Mouse (Mus musculus) cortical plate, adult 2 months (tissue): ENCODE results near the gene Nrarp. TPM values are rescaled to one million over a fixed set of nuclear protein-coding genes. Genes with fewer than 3 reads are reported as not detected.

Experiments used
- H3K27ac ChIP-seq: fragments of 200-500 bp; 2 replicates; pipeline ENCODE4 v1.5.1; 2012; ENCODE audit warnings: low read length, control low read depth, inconsistent platforms; ENCODE audit not compliant: insufficient read depth
- H3K4me1 ChIP-seq: fragments of 200-500 bp; 2 replicates; pipeline ENCODE4 v1.6.1; 2011; ENCODE audit warnings: low read length; ENCODE audit not compliant: control insufficient read depth, insufficient read depth
- H3K4me3 ChIP-seq: fragments of 200-500 bp; 2 replicates; pipeline ENCODE4 v1.5.1; 2011; ENCODE audit warnings: mild to moderate bottlenecking, low read length, control low read depth; ENCODE audit not compliant: insufficient read depth
- CTCF ChIP-seq: fragments of 200-500 bp; IDR thresholded peaks from 2 replicates; pipeline ENCODE4 v1.5.1; 2011; ENCODE audit warnings: mild to moderate bottlenecking, control low read depth, low read length; ENCODE audit not compliant: insufficient read depth; ENCODE audit errors: extremely low read depth
- POLR2A ChIP-seq: fragments of 200-500 bp; IDR thresholded peaks from 2 replicates; pipeline ENCODE4 v1.6.1; 2011; ENCODE audit warnings: mild to moderate bottlenecking, low read length, control low read depth; ENCODE audit not compliant: insufficient read depth; ENCODE audit errors: extremely low read depth
- polyA plus RNA-seq: library from polyadenylated mRNA; depleted of rRNA; stranded (reverse); fragments of >200 nt; gene quantifications from 2 replicates; pipeline ENCODE4 v1.2.3, GENCODE M21; 2012

Gene Nrarp
- polyA plus RNA-seq, 1 experiment = 24.2 TPM

DNA sequence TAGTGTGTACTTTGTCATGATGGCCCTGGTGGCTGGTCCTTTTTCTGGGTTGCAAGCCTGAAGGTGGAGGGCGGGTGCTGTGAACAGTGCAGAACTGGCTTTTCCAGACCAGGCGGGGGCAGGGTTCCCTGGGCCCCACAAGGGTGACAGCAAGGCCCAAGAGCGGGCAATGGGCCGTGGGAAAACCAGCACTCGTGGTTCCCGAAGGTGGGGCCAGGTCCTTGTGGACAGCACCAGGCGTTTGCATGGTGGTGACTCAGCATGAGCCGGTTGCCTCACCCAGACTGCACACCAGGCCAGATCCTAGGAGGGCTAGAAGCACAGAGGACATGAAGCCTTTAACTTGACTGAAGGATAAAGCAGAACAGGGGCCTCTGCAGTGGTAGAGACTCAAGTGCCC is 7.9 kb upstream of the Nrarp start:
- H3K4me3 ChIP-seq = no peak overlapping the region
- no peak for TF ChIP-seq POLR2A
- TF ChIP-seq CTCF = no peak
- no peak overlapping the region for H3K27ac ChIP-seq
- peaks cover 5% of the 10 kb centered on the region for H3K4me1 ChIP-seq

DNA sequence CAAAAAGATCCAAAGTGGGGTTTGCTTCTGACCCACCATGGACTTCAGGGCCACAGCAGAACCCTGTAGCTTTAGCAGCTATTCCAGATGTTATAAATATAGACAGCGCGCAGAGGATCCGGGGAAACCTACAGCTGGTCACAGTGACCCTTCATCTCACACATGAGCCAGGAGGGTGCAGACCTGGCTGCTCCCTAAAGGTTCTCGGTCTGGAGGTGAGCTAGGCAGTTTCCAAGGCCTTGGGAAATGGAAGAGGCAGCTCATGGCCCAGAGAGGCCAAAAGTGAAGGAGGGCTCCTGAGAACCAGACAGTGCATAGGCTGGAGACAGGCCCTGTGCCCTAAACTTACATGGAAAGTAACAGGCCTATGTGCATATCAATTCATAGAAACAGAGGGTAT is 6.7 kb upstream of the Nrarp start:
- Histone ChIP-seq H3K27ac (no peak overlapping the region), H3K4me1 (peaks cover 8% of the 10 kb centered on the region), H3K4me3 (no peak overlapping the region)
- TF ChIP-seq CTCF (no peak), POLR2A (no peak)

DNA sequence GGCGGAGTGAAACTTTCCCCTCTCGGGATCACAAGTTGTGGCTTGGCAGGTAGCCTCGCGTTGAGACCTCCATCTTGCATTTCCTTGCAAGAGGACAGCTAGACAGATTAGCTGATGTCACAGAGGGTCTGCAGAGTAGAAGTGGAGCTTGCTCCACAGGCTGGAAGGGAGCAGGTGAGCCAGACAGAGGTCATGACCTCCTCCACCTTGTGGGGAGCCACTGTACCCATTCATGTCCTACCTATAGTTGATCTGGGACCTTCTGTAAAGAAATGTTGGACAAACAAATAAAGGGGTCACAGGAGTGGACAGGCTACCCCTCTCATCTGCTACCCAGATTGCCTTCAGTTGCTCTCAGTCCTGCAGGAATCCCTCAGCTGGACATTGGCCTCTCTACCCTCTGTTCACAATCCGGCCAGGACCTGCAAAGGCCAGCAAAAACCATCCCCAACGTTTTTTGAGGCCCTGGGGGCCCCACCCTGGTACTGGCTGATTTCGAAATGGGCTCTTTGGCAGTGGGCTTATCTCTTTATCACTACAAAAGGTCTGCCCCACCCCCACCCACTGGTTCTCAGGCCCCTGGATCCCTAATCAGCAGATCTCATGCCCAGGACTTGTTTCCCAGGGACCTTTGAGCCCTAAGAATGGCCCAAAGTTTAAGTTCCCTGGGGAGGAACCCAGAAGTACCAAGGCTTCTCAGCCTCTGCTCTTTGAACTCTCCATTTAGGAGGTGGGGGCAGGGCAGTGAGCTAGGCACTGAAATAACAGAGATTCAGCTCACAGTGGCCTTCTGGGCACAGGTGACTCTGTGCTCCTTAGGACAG is 5.5 kb upstream of the Nrarp start:
- H3K4me3 ChIP-seq = no peak overlapping the region
- peaks cover 8% of the 10 kb centered on the region for H3K4me1 ChIP-seq
- H3K27ac ChIP-seq = no peak overlapping the region
- no peak for TF ChIP-seq CTCF
- TF ChIP-seq POLR2A = no peak

DNA sequence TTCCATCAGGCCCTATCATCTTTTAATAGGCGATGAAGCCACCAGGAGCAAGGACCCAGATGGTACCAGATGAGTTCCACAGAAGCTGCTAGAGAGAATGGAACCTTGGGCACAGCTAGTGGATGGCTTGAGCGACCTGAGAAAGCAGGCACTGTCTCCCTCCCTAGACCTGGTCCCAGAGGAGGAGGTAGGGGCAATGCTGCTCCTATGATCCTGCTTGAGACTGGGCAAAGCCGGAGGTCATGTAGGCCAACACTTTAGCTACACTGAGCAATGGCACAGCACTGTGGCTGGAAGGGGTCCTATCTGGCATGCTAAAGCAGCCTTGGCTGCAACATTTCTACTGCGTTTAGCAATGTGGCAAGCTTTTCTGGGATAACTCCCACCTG is 4.9 kb upstream of the Nrarp start:
- Histone ChIP-seq H3K4me3 (no peak overlapping the region), H3K27ac (no peak overlapping the region), H3K4me1 (peaks cover 8% of the 10 kb centered on the region)
- no peak for TF ChIP-seq CTCF
- TF ChIP-seq POLR2A = no peak

DNA sequence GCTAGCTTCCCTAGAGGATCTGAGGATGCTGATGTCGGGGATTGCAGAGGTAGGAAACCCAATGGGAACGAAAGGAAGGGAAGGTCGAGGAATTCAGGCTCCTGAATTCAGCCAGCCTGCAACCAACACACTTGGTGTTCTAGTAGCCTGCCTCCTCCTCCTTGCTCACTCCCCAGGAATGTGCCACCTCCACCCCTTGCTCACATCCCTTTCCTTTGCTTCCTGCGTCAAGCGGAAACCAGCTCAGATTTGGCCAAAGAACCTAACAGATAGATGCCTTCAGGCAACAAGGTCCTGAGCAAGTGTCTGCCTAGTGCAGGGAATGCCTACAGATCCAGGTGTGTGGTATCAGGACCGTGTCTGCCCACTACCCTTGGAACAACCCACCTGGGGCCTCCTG is 4.0 kb upstream of the Nrarp start:
- no peak for TF ChIP-seq CTCF
- TF ChIP-seq POLR2A = no peak
- peaks cover 8% of the 10 kb centered on the region for H3K4me1 ChIP-seq
- no peak overlapping the region for H3K27ac ChIP-seq
- no peak overlapping the region for H3K4me3 ChIP-seq

DNA sequence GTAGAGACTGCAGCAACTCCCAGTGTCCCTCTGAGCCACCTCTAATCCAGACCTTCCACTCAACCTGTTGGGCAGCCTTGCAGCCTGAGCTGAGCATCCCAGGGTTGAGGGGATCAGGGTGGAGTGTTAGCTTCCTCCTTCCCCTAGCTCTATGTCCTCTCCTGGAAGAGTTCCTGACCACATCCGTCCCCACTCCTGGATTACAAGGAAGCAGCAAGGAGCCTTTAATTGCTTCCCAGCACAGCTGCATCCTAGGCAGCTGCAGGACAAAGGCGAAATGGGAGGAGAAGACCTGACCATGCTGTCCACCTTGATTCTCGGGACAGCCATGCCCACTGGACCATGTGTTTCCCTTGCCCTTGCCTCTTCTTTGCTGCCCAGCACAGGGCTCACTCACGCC is 3.5 kb upstream of the Nrarp start:
- Histone ChIP-seq H3K4me1 (peaks cover 8% of the 10 kb centered on the region), H3K27ac (peak overlapping the region; percentile 92), H3K4me3 (0 out of 2 replicates have a peak overlapping the region, but pooled peaks have one; percentile 2)
- TF ChIP-seq POLR2A (no peak), CTCF (no peak)

DNA sequence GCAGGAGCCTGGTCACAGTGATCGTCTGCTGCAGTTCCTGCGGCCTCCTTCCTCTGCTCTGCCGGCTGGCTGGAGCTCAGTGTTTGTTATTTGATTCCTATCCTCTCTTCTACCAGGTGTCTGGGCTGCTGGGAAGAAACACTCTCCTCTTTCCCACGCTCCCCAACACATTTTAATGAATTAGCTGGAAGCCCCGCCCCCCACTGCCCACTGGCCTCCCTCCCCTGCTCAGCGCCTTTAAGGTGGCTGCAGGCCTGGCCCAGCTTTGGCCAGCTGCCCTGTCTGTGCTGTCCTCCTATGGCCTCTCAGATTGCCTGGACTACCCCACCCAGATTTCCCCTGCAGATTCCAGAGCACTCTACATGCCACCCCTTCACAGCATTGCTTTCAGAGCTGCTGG is 2.9 kb upstream of the Nrarp start:
- 0 out of 2 replicates have a peak, but pooled peaks have one; percentile 37 for TF ChIP-seq POLR2A
- TF ChIP-seq CTCF = no peak
- H3K4me1 ChIP-seq = peaks cover 8% of the 10 kb centered on the region
- H3K4me3 ChIP-seq = 0 out of 2 replicates have a peak overlapping the region, but pooled peaks have one; percentile 2
- H3K27ac ChIP-seq = peak overlapping the region; percentile 92

- H3K4me1 ChIP-seq = peaks cover 8% of the 10 kb centered on the region
- H3K27ac ChIP-seq = peak overlapping the region; percentile 88
- H3K4me3 ChIP-seq = no peak overlapping the region
- TF ChIP-seq POLR2A (0 out of 2 replicates have a peak, but pooled peaks have one; percentile 26), CTCF (no peak)
Measured at GRCm38 (mm10) chr2:25178285-25178972, 2.1 kb upstream of the Nrarp start.

GRCm38 (mm10) chr2:25179566-25180217 is 866 bp upstream of the Nrarp start:
- H3K4me1 ChIP-seq = peaks cover 8% of the 10 kb centered on the region

More at GRCm38 (mm10) chr2:25179566-25180217, 866 bp upstream of the Nrarp start:
- Histone ChIP-seq H3K27ac (no peak overlapping the region), H3K4me3 (peak overlapping the region; percentile 46; the same call in 1 of the 2 replicates)
- TF ChIP-seq POLR2A (no peak), CTCF (no peak)
